Mouse (Mus musculus) adrenal gland, adult 8-10 months (tissue): ENCODE results near the gene Fkrp. TPM values are rescaled to one million over a fixed set of nuclear protein-coding genes. Genes with fewer than 3 reads are reported as not detected.

ENCODE experiments used
- DNase-seq: peaks from one replicate; pipeline ENCODE4 v3.0.0; 2022
- total RNA-seq, 4 experiments: library from RNA; stranded (reverse); gene quantifications; 2 replicates each; pipeline ENCODE4 v1.2.4; 2022

Fkrp gene
- total RNA-seq, 4 experiments from 2014 or later, result 22.0 to 26.2 (median 24.9) TPM

GRCm38 (mm10) chr7:16785541-16786083 lies 30.9 kb downstream of the Fkrp start:
- no peak for DNase-seq

DNA sequence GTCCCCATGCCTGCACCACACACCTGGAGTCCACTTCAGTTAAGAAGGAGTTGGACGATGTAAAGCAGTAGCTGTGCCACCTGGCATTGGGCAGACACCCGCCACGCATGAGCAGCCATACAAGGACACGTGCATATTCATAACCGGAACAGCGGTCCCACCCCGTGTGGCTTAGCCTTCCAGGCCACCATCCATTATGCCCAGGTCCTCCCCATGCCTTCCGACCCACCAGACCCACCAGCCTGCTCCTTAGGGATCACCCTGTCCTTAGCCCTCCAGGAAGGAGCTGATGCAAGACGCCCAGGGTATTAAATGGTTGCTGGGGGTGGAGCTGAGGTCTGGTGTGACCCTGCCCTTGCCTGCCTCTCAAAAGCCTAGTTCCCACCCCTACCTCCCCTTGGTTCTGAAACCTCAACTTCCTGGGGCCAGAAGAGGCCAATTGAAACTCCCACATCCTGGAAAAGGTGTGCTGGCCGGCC lies 32.0 kb downstream of the Fkrp start:
- no peak for DNase-seq

GRCm38 (mm10) chr7:16783758-16784415 lies 32.6 kb downstream of the Fkrp start:
- peak; percentile 69 for DNase-seq

DNA sequence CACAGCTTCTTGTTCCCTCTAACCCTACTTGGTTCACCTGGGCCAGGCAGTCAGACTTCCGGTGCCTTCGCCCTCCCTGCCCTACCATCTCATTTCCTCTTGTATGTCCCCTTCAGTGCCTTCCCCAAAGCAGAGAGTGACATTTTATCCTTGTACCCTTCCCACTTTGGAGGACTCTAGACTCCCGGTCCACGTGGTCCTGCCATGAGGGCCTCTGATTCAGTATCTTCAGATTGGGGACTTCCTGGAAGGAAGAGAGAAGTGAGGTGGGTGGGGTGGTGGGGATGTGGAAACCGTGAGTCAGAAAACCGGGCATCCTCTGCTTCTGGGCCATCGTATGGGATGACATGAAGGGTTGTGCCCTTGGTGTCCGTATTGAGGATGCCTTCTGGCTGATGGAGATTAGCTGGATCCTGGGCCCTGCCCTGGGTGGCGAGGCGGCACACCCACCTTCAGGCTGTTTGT lies 33.3 kb downstream of the Fkrp start:
- no peak for DNase-seq

DNA sequence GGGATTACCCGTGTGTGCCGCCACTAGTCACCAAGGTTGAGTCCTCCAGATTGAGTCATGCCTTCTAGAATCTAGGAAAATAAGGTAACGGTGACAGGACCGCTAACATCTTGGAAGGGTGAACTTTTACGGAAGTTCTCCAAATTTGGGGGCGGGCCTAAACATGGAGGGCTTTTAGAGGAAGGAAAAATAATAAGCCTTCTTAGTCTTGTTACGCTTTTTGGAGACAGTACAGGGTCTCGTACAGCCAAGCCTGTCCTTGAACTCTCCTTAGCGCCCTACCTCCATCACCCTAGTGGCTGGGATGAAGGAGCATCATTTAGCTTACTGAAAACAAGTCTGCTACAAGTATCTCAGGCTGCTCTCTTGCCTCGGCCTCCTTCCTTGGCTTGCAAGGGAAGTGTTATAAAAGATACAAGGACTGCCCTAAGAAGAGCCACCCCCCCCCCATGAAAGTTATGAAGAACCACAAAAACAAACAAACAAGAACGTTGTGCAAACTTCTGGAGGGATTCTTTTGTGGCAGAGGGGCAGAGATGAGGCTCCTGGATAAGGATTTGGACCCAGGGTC lies 33.9 kb downstream of the Fkrp start:
- no peak for DNase-seq

- no peak for DNase-seq
Observed at GRCm38 (mm10) chr7:16781816-16782554, 34.5 kb downstream of the Fkrp start.

DNA sequence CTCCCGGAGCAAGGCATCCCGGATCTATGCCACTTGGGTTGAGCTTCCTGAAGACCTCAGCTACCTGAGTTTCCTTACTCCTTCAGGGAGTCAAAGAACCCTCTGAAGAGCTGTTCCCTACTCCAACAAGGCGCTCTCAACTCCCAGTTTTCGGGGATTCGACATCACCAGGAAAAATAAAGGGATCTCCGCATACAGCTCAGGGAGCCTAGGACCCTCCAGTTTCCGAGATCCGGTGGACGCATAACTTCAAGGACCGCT lies 35.0 kb downstream of the Fkrp start:
- DNase-seq, result no peak

- peak; percentile 88 for DNase-seq
Observed at GRCm38 (mm10) chr7:16780825-16781554, 35.5 kb downstream of the Fkrp start, which contains the start of gene Slc1a5. TSS of gene Slc1a5 (plus strand) at chr7:16781340.

DNA sequence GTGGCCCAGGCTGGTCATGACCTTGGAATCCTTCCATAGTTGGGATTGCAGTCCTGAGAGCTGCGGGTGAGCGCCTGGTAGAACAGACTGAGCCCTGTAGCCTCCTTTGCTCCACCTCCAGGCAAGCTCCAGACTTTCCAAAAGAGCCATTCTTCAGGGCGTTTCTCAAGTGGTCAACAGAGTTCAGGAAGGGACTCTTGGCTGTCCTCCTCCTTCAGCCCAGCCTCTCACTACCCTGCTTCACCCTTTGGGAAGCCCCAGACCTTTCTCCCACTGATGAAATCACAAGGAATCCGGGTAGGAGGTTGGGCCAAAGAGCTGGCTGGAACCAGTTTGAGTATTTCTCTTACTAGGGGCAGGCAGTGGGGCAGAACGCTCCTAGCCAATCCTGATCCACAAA lies 36.5 kb downstream of the Fkrp start:
- no peak for DNase-seq

- no peak for DNase-seq
Observed at GRCm38 (mm10) chr7:16775888-16776287, 40.6 kb downstream of the Fkrp start.

- no peak for DNase-seq
Observed at GRCm38 (mm10) chr7:16766443-16766842, 50.1 kb downstream of the Fkrp start.

DNA sequence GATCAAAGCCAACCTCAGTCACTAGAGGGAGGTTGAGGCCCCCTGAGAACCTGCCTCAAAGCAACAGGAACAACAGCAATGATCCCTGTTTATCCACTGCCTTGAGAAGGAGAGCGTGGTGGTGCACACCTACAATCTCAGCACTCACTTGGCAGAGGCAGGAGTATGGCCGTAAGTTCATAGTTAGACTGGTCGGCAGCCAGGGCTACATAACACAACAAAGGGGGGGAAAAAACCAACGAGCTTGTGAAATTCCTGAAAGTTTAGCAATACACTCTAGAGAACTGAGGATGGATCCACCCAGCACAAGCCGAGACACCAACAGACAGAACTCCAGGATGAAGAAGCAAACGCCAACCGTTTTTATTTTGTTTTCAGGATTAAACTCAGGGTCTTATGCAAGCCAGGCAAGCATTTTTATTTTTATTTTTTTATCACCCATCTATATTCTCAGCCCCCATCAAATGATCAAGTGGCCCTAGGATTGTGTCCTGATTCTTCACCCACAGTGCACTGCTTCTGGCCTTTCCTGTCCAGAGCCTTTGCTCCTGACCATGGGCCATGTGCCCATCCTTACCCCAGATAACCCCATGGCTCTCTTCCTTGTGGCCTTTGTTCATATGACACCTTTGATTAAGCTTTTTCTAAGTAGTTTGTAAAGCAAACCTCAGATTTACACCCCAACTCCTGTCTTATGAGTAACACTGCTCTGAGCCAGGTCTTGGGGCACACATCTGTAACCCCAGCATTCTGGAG lies 52.9 kb downstream of the Fkrp start:
- no peak for DNase-seq

GRCm38 (mm10) chr7:16761630-16762029 lies 54.9 kb downstream of the Fkrp start:
- no peak for DNase-seq

DNA sequence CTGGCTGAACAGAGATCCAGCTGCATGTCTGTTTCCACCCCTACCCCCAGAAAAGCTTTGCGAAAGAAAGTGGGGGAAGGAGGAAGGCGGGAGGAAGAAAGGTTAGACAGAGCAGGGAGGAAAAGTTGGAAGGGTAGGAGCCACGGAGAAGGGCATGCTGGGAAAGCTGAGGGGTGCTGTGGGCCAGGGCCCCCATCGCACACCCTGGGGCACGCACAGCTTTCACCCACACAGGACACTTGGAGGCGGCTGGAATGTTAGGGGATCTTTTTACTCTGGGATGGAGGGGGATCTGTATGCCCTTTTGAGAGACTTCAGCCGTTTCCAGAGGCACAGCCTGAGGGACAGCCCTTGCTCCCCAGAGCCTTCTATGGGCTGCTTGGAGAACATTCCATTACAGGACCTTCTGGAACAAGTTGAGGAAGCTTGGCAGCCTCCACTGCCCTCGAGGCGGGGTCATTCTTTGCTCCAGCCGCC lies 55.5 kb downstream of the Fkrp start:
- DNase-seq, result no peak

DNA sequence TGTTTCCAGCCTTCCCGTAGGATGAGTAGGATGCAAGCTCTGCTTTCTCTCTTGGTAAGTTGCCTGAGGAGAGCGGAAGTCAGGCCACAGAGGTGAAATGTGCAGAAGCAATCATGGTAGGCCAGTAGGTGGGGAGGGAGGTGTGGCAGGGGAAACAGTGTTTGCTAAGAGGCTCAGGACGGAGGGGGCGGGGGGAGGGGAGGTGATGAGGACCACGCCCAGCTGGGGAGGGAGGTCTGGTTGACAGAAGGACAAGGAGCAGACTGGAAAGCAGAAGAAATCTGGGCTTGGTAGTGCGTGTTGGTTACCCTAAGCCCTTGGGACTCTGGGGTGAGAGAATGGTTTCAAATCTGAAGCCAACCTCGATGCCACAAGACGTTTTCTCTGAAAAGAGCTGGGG lies 56.2 kb downstream of the Fkrp start:
- DNase-seq, result no peak

Other genes with a start within 250 kb of the Fkrp start
- 10 to 100 TPM; 65.6 to 76.6 (median 73.0) TPM for gene Arhgap35, start 201.7 kb downstream of the Fkrp start, total RNA-seq
- gene Ceacam15, start 141.0 kb downstream of the Fkrp start, total RNA-seq, result not detected
- gene Ceacam9, start 94.8 kb downstream of the Fkrp start, total RNA-seq, result not detected
- 100 to 1,000 TPM; 127 to 153 (median 133) TPM for gene Ap2s1, start 78.3 kb downstream of the Fkrp start, total RNA-seq
- gene Slc1a5, start 35.4 kb downstream of the Fkrp start, total RNA-seq, result 100 to 1,000 TPM in 1 of 4 experiments, 10 to 100 TPM in 3; 77.8 to 202 (median 91.2) TPM
- 100 to 1,000 TPM in 1 of 4 experiments, 10 to 100 TPM in 3; 62.2 to 100 (median 74.6) TPM for gene Strn4, start 843 bp downstream of the Fkrp start, total RNA-seq
- gene Prkd2, start 26.2 kb upstream of the Fkrp start, total RNA-seq, result 10 to 100 TPM; 17.0 to 27.1 (median 20.9) TPM
- 1 to 10 TPM; 4.2 to 5.9 (median 4.6) TPM for gene Dact3, start 58.6 kb upstream of the Fkrp start, total RNA-seq
- 1 to 10 TPM in 1 of 4 experiments, under 1 TPM in 1, not detected in 2; 1.00 to 1.0 TPM for gene Gng8, start 75.1 kb upstream of the Fkrp start, total RNA-seq
- gene Ptgir, start 89.8 kb upstream of the Fkrp start, total RNA-seq, result 1 to 10 TPM; 2.4 to 3.3 (median 2.6) TPM
- gene Calm3, start 107.4 kb upstream of the Fkrp start, total RNA-seq, result 100 to 1,000 TPM; 278 to 314 (median 294) TPM
- gene Pnmal2, start 128.0 kb upstream of the Fkrp start, total RNA-seq, result 10 to 100 TPM; 35.2 to 71.0 (median 48.2) TPM
- gene Pnmal1, start 142.9 kb upstream of the Fkrp start, total RNA-seq, result 1 to 10 TPM; 6.4 to 9.3 (median 7.3) TPM
- gene Gm42372, start 166.4 kb upstream of the Fkrp start, total RNA-seq, result 1 to 10 TPM; 2.3 to 3.1 (median 2.7) TPM
- gene Ccdc8, start 176.0 kb upstream of the Fkrp start, total RNA-seq, result 10 to 100 TPM; 22.0 to 47.8 (median 30.0) TPM
- gene Ppp5c, start 211.2 kb upstream of the Fkrp start, total RNA-seq, result 10 to 100 TPM; 74.7 to 96.9 (median 91.3) TPM
- 1 to 10 TPM; 2.1 to 5.4 (median 3.7) TPM for gene Hif3a, start 245.7 kb upstream of the Fkrp start, total RNA-seq